8 mouse cellular contexts compared by ENCODE assay signal in genomic region chr4:32982716-32983175, GRCm38 (mm10). TPM values are rescaled to one million over a fixed set of nuclear protein-coding genes. Genes with fewer than 3 reads are reported as not detected.
A peak's percentile ranks its signal among the peaks of the same experiment; 100 is the strongest.
DNase-seq lines count a peak whose midpoint lies in the region; ATAC-seq and TF ChIP-seq lines count a peak whose summit lies in the region.

Gene Rragd, plus strand, starts transcription at chr4:32983037.

- no peak within 1 kb of the TSS for H3K27ac ChIP-seq in lung, postnatal 0 days (ENCODE audit: low read length)
- H3K27ac ChIP-seq in small intestine, adult 2 months (ENCODE audit: insufficient read depth, low read depth, low read length), result peak within 1 kb of the TSS; percentile 89

- peak within 1 kb of the TSS; percentile 62 for H3K4me3 ChIP-seq in lung, postnatal 0 days (ENCODE audit: low read depth, low read length)
- H3K4me3 ChIP-seq in small intestine, adult 2 months (ENCODE audit: low read depth, low read length), result peak within 1 kb of the TSS; percentile 100

- H3K4me1 ChIP-seq in lung, postnatal 0 days (ENCODE audit: insufficient read depth, low read depth, low read length), result 0 out of 2 replicates have a peak, but pooled peaks cover 3% of the 10 kb centered on the region
- peaks cover 10% of the 10 kb centered on the region for H3K4me1 ChIP-seq in small intestine, adult 2 months (ENCODE audit: control insufficient read depth, insufficient read depth, insufficient read length, low read length)

- no peak for TF ChIP-seq CTCF in lung, postnatal 0 days (IDR thresholded peaks at IDR 0.05)
- no peak for TF ChIP-seq CTCF in small intestine, adult 2 months (IDR thresholded peaks at IDR 0.05; ENCODE audit: extremely low read depth, insufficient read length, insufficient replicate concordance, low read depth, low read length)

- H3K27me3 ChIP-seq in lung, postnatal 0 days (replicated peaks; ENCODE audit: insufficient read depth, low read length), result no peaks in the 10 kb centered on the region; the same call in 1 of the 2 replicates
- H3K27me3 ChIP-seq in small intestine, adult 2 months (ENCODE audit: control insufficient read depth, insufficient read depth, low read length), result no peaks in the 10 kb centered on the region

- peak within 1 kb of the TSS; percentile 32; the same call in 1 of the 2 replicates for H3K9ac ChIP-seq in lung, postnatal 0 days (replicated peaks; ENCODE audit: low read depth)

- peak; percentile 68 for DNase-seq in CD4-positive helper T cell, adult 2 months (ENCODE audit: low read depth, low spot score)
- peak; percentile 77 for DNase-seq in R1 (ENCODE audit: low read depth, low spot score)
- peak in 1 of 2 experiments; percentile 56 for DNase-seq in frontal cortex, adult 2 months (ENCODE audit: extremely low spot score in 1 of 2, low spot score in 1 of 2)
- peak; percentile 16 to 19 for DNase-seq in layer of hippocampus, postnatal 25 days (ENCODE audit: extremely low spot score in 1 of 2, low spot score in 1 of 2)
- peak; percentile 57 for DNase-seq in lung, postnatal 0 days (ENCODE audit: low spot score)
- DNase-seq in spleen, adult 12 weeks (ENCODE audit: low spot score), result no peak

- TF ChIP-seq EP300 in lung, postnatal 0 days (IDR thresholded peaks at IDR 0.05), result no peak

- peak within 1 kb of the TSS; percentile 100 for H3K4me2 ChIP-seq in lung, postnatal 0 days (replicated peaks; ENCODE audit: low read depth, low read length)

- H3K9me3 ChIP-seq in lung, postnatal 0 days (ENCODE audit: low read length), result no peaks in the 10 kb centered on the region

- peak; percentile 15 to 38; a peak in 1 of 4 replicates for ATAC-seq in hematopoietic stem cell, adult 5-6 weeks (replicated peaks in 1 of 2; ENCODE audit: insufficient read depth in 1 of 2, low FRiP score in 2 of 2, low TSS enrichment in 1 of 2, low read depth in 1 of 2, poor library complexity in 2 of 2, severe bottlenecking in 2 of 2)
- ATAC-seq in lung, postnatal 0 days, result peak; percentile 75

- under 1% methylated on average over 14 of the region's 18 CpGs for WGBS in lung, postnatal 0 days
- WGBS in small intestine, adult 2 months, result 1% methylated on average over 18 of the region's 18 CpGs

- TF ChIP-seq POLR2A in small intestine, adult 2 months (IDR thresholded peaks at IDR 0.05; ENCODE audit: low read depth, low read length), result no peak

- H3K36me3 ChIP-seq in lung, postnatal 0 days (ENCODE audit: insufficient read depth, low read length), result no peaks in the 10 kb centered on the region
- H3K36me3 ChIP-seq in small intestine, adult 2 months (ENCODE audit: control insufficient read depth, insufficient read depth, low read length), result no peaks in the 10 kb centered on the region

RNA-seq across cellular contexts. Expression of gene Rragd, which starts in this region (rescaled TPM):
- polyA plus RNA-seq in frontal cortex, adult 2 months (2012; rRNA removed), result 109 and 129 TPM in 2 replicates
- total RNA-seq in hematopoietic stem cell, adult 5-6 weeks (2017), result 0.35 and 0.56 TPM in 2 replicates
- 10 to 100 TPM; 58.9 to 60.5 TPM for total RNA-seq in layer of hippocampus, postnatal 25 days (2021)
- 5.6 and 7.8 TPM in 2 replicates for polyA plus RNA-seq in lung, postnatal 0 days (2015; fragmentation: Nextera tagmentation; extraction: Ambion mirVana)
- 4.7 and 14.9 TPM in 2 replicates for polyA plus RNA-seq in small intestine, adult 2 months (2012; rRNA removed)

Comparison
In these comparisons a context has a peak if more than half of its experiments do, and no peak if none do; other contexts are left out.
1. RNA of gene Rragd (total RNA-seq): 58.9 to 60.5 TPM in layer of hippocampus, postnatal 25 days; 0.35 to 0.56 TPM in hematopoietic stem cell, adult 5-6 weeks; every median in the first group is over 10 times any median in the second.
2. Peak in ATAC-seq in hematopoietic stem cell, adult 5-6 weeks; RNA of the gene not detected or under 1 TPM.